In the genomic region with DNA sequence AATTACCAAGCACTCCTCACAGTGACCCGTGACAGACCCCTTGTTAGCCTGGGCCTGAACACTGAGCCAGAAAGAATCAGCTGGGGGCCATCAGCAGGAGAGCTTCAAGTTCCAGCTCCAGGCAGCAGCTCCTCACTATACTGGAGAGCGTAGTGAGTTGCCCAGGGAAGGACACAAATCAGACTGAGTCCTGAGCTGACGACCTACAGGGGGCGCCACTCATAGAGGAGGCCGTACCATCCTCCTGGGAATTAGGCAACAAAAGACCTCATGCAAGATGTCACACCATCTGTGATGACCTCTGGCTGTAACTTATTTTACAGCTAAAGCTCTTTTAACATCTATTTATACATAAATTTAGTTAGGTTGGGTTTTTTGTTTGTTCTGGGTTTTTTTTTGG, we compare ENCODE assay signal across 13 mouse cellular contexts.
DNase-seq lines count a peak whose midpoint lies in the region; ATAC-seq and TF ChIP-seq lines count a peak whose summit lies in the region.
"Had no signal": no experiment of that assay in that cellular context is flagged by ENCODE, and none has a peak within 500 bp of the region (broad histone marks: within the 10 kb centered on the region; RNA-seq: fewer than 3 reads in every experiment).

No protein-coding gene starts in this region.

- DNase-seq in kidney, postnatal 4 days, result peak; percentile 16 to 28
- DNase-seq in kidney, adult 9 months, result no peak
- DNase-seq in A20 (ENCODE audit: low read depth, low spot score), result peak; percentile 18
- DNase-seq in CH12.LX (ENCODE audit: extremely low read depth), result peak; percentile 31
- DNase-seq in induced T-regulatory cell, adult 2 months (ENCODE audit: low read depth), result peak; percentile 55
- DNase-seq in frontal cortex, postnatal 10 days (ENCODE audit: low spot score in 2 of 2), result no peak
- no peak for DNase-seq in forebrain, embryonic 11.5 days (ENCODE audit: low spot score)
- DNase-seq: cerebellum, adult 11 months; heart, adult 18-20 months; lung, postnatal 10 days had no signal

- TF ChIP-seq CTCF in CH12.LX (conservative IDR thresholded peaks at IDR 0.05 in 1 of 2, IDR thresholded peaks at IDR 0.05 in 1 of 2; ENCODE audit: low read depth in 2 of 2, low read length in 2 of 2), result peak in 1 of 2 experiments; percentile 47; a peak in 2 of 4 replicates

- no peaks in the 10 kb centered on the region for H3K27me3 ChIP-seq in CH12.LX (replicated peaks)
- no peaks in the 10 kb centered on the region for H3K27me3 ChIP-seq in forebrain, embryonic 11.5 days (ENCODE audit: control insufficient read depth, insufficient read depth, low read length)

- H3K9me3 ChIP-seq in CH12.LX (replicated peaks; ENCODE audit: low read length), result no peaks in the 10 kb centered on the region
- no peaks in the 10 kb centered on the region for H3K9me3 ChIP-seq in forebrain, embryonic 11.5 days (ENCODE audit: control insufficient read depth, low read length)

- in situ Hi-C loops in CH12.LX (cut with MboI; ENCODE audit: low pct_ligation_motif_present, low pct_unique_long_range_greater_than_20kb, low sequenced_read_pairs), result no loop called here

- ATAC-seq in forebrain, embryonic 11.5 days (replicated peaks; ENCODE audit: low FRiP score), result no peak
- ATAC-seq: activated CD4-positive, CD25-positive, alpha-beta regulatory T cell, adult 4 months had no signal

- no peak overlapping the region for H3K4me2 ChIP-seq in CH12.LX (ENCODE audit: insufficient read depth, low read depth, poor library complexity, severe bottlenecking)
- H3K4me2 ChIP-seq in forebrain, embryonic 11.5 days (ENCODE audit: low read depth, low read length, severe bottlenecking), result no peak overlapping the region

- H3K79me2 ChIP-seq in CH12.LX (replicated peaks; ENCODE audit: control insufficient read depth, extremely low read depth, insufficient read depth, poor library complexity, severe bottlenecking), result no peaks in the 10 kb centered on the region

- H3K36me3 ChIP-seq in CH12.LX (replicated peaks in 1 of 2; ENCODE audit: control insufficient read depth in 1 of 2, insufficient read depth in 1 of 2, low read length in 1 of 2), result no peaks in the 10 kb centered on the region
- no peaks in the 10 kb centered on the region for H3K36me3 ChIP-seq in forebrain, embryonic 11.5 days (ENCODE audit: control insufficient read depth, insufficient read depth, low read length)

- H3K27ac ChIP-seq in CH12.LX (ENCODE audit: insufficient read depth, low read depth), result no peak overlapping the region
- no peak overlapping the region for H3K27ac ChIP-seq in forebrain, embryonic 11.5 days (ENCODE audit: low read depth, low read length)

- H3K4me1 ChIP-seq in CH12.LX (ENCODE audit: control insufficient read depth in 1 of 2, insufficient read depth in 2 of 2), result peaks cover 9 to 49% of the 10 kb centered on the region in 2 experiments; a peak in 3 of 4 replicates
- H3K4me1 ChIP-seq in forebrain, embryonic 11.5 days (replicated peaks; ENCODE audit: control insufficient read depth, insufficient read depth, low read length), result peaks cover 5% of the 10 kb centered on the region; the same call in 1 of the 2 replicates

- H3K4me3 ChIP-seq in CH12.LX (replicated peaks in 1 of 3; ENCODE audit: low read depth in 2 of 3, low read length in 2 of 3, poor library complexity in 1 of 3), result no peak overlapping the region
- H3K4me3 ChIP-seq in forebrain, embryonic 11.5 days (ENCODE audit: low read depth, low read length), result no peak overlapping the region
- H3K4me3 ChIP-seq: erythroblast, embryonic 14.5 days; myocyte had no signal

- no peak for TF ChIP-seq EP300 in CH12.LX (IDR thresholded peaks at IDR 0.05; ENCODE audit: low read length)

- H3K9ac ChIP-seq in CH12.LX (ENCODE audit: insufficient read depth, low read depth), result no peak overlapping the region
- no peak overlapping the region for H3K9ac ChIP-seq in forebrain, embryonic 11.5 days (ENCODE audit: low read length)

- no peak for TF ChIP-seq POLR2A in CH12.LX (IDR thresholded peaks at IDR 0.05; ENCODE audit: low read depth, low read length)

- dilution Hi-C loops in CH12.LX (cut with MboI; ENCODE audit: extremely low pct_ligation_motif_present, extremely low pct_unique_long_range_greater_than_20kb, low sequenced_read_pairs), result no loop called here

- TF ChIP-seq RAD21 in CH12.LX (IDR thresholded peaks at IDR 0.05; ENCODE audit: low read depth, low read length), result no peak

- WGBS in forebrain, embryonic 11.5 days, result 63% methylated on average over 5 of the region's 5 CpGs

TF ChIP-seq in CH12.LX, 34 proteins besides CTCF, POLR2A, EP300 and RAD21:
- TF ChIP-seq MAFK (IDR thresholded peaks at IDR 0.05; ENCODE audit: insufficient replicate concordance, low read length) (no peak), ZC3H11A (IDR thresholded peaks at IDR 0.05; ENCODE audit: low read depth, low read length) (no peak), ZMIZ1 (IDR thresholded peaks at IDR 0.05; ENCODE audit: low read depth, low read length) (no peak), ZNF384 (IDR thresholded peaks at IDR 0.05; ENCODE audit: low read depth, low read length) (no peak), CHD2 (IDR thresholded peaks at IDR 0.05; ENCODE audit: low read length) (no peak), MXI1 (IDR thresholded peaks at IDR 0.05; ENCODE audit: low read depth, low read length) (no peak), TBP (conservative IDR thresholded peaks at IDR 0.05; ENCODE audit: low read depth, low read length) (no peak), RCOR1 (conservative IDR thresholded peaks at IDR 0.05; ENCODE audit: low read depth, low read length) (no peak), NRF1 (IDR thresholded peaks at IDR 0.05; ENCODE audit: low read depth, low read length) (no peak), HCFC1 (IDR thresholded peaks at IDR 0.05; ENCODE audit: low read depth, low read length) (no peak), JUN (IDR thresholded peaks at IDR 0.05; ENCODE audit: insufficient read depth, low read depth, low read length) (no peak), ZKSCAN1 (IDR thresholded peaks at IDR 0.05; ENCODE audit: borderline replicate concordance, low read depth, low read length) (no peak), IRF4 (IDR thresholded peaks at IDR 0.05; ENCODE audit: low read depth, low read length) (no peak), CHD1 (IDR thresholded peaks at IDR 0.05; ENCODE audit: low read depth, low read length) (no peak), POLR2AphosphoS2 (IDR thresholded peaks at IDR 0.05; ENCODE audit: low read depth, low read length) (no peak), NELFE (IDR thresholded peaks at IDR 0.05; ENCODE audit: low read depth, low read length) (no peak)

Comparison
In these comparisons a context has a peak if more than half of its experiments do, and no peak if none do; other contexts are left out.
1. DNase-seq: peak in kidney, postnatal 4 days (2 of 2), A20 (single experiment), CH12.LX (single experiment) and induced T-regulatory cell, adult 2 months (single experiment); none in kidney, adult 9 months (single experiment), frontal cortex, postnatal 10 days (0 of 2) and forebrain, embryonic 11.5 days (single experiment).